Mouse (Mus musculus) spleen, postnatal 10 days (tissue): ENCODE data around the gene A630095N17Rik.

ENCODE experiments used
- DNase-seq, 2 experiments: peaks; one replicate each; pipeline ENCODE4 v3.0.0; 2021 to 2022; ENCODE audit warnings: low spot score in 2 of 2

The A630095N17Rik gene

GRCm38 (mm10) chr1:75231664-75232152, at the start of gene A630095N17Rik:
Gene A630095N17Rik (minus strand): TSS chr1:75232102.
- DNase-seq: peak in 1 of 2 experiments; percentile 14

GRCm38 (mm10) chr1:75278228-75278627, 46.3 kb upstream of the A630095N17Rik start, which contains the start of gene Resp18:
Gene Resp18 (minus strand): TSS chr1:75278415.
- no peak for DNase-seq

GRCm38 (mm10) chr1:75277195-75278188, 45.6 kb upstream of the A630095N17Rik start:
- peak; percentile 16 to 71 for DNase-seq

DNA sequence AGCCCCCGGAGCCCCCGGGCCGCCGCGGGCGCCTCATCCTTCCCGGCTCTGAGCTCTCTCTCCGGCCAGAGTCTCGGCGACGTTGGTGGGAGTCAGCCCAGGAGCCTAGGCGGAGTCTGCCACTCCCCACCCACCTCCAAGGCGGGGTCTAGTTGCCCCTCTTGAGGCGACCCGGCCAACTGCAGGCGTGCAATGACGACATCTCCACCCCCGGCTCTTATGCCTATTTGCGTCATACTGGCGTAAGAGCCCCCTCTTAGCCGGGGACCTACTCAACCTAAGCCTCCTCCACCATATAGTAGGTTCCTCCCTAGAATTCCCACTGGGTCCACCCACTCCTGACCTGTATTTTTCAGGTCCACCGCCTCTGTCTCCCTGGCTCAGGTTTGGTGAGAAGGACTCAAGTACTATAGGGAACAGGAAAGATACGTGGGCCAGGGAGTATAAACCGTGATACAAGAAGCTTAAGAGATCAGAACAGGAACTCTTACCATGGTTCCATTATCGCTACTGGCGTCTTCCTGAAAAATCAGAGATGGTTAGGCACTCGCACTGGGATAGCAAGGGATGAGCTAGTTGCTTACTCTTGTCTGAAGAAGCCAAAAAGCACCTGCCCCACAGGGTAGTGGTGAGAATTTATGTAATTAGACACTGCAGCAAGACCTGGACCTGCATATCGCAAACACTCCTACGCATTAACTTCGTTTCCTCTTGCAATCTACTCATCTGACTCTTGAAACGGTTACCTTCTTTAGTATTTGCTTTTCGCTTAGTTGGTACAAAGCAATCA, 32.4 kb upstream of the A630095N17Rik start, which contains the start of gene Ptprn:
Gene Ptprn (minus strand): TSS at position 412 of the 790 bp plus-strand sequence.
- no peak for DNase-seq

- peak; percentile 30 to 76 for DNase-seq
These were observed 31.4 kb upstream of the A630095N17Rik start for GRCm38 (mm10) chr1:75262969-75263951.

GRCm38 (mm10) chr1:75261278-75261677, 29.4 kb upstream of the A630095N17Rik start:
- no peak for DNase-seq

GRCm38 (mm10) chr1:75255516-75256046, 23.7 kb upstream of the A630095N17Rik start:
- peak in 1 of 2 experiments; percentile 22 for DNase-seq

GRCm38 (mm10) chr1:75254625-75255013, 22.7 kb upstream of the A630095N17Rik start:
- no peak for DNase-seq

- DNase-seq: peak; percentile 93 to 94
These were observed 22.1 kb upstream of the A630095N17Rik start for GRCm38 (mm10) chr1:75253849-75254624.

DNA sequence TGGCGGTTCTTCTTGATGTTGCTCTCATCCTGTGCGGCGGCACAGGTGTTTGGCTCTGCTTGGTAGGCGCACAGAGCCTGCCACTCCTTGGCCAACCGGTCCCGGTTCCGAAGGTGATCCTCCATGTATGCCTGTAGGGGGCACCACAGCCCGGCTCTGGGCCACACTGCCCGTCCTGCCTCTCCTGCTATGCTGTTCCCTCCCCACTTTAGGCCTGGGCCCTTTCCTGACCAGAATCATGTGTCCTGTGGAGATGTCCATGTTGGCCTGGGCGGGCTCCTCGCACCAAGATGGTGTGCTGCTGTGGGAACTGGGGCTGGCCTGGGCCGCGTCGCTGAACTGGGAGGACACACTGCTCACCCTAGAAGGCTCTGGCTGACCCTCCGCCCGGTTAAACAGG, 21.1 kb upstream of the A630095N17Rik start:
- peak in 1 of 2 experiments; percentile 35 for DNase-seq

GRCm38 (mm10) chr1:75252308-75252707, 20.4 kb upstream of the A630095N17Rik start:
- no peak for DNase-seq

GRCm38 (mm10) chr1:75251112-75251970, 19.4 kb upstream of the A630095N17Rik start:
- DNase-seq: peak; percentile 87 to 90

GRCm38 (mm10) chr1:75250498-75250897, 18.6 kb upstream of the A630095N17Rik start:
- no peak for DNase-seq

DNA sequence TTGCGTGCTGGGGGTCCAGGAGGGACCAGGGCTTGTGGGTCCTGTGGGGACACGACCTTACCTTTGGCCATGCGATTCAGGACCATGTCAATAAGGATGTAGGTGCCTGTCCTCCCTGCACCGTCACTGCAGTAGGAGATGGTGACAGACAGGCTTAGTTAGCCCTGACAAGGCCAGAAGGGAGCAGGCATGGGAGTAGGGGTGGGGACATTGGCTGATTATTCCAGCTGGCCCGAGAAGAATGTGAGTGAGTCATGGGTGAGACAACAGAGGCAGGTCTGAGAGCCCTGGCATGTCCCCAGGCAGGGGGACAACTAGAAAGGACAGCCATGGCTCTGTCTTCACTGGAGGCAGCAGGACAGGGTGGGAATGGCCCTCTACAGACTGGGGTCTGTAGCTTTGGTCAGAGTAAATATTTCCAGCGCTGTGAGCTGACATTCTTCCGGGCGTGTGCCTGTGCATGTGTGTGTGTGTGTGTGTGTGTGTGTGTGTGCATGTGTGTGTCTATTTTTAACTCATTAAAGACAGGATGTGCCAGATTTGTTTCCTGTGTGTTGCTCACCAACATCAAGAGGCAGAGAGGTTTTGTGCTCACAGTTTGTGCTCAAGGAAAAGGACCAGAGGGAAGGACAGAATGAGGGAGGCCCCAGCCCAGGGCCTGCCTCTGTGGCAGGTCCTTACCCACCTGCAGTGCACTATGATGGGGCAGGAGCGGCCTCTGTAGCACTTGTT, 16.3 kb upstream of the A630095N17Rik start:
- peak in 1 of 2 experiments; percentile 14 for DNase-seq

GRCm38 (mm10) chr1:75247071-75247930, 15.4 kb upstream of the A630095N17Rik start:
- peak in 1 of 2 experiments; percentile 14 for DNase-seq

GRCm38 (mm10) chr1:75244836-75245235, 12.9 kb upstream of the A630095N17Rik start:
- DNase-seq: peak in 1 of 2 experiments; percentile 42
